Mouse (Mus musculus) MEL (cell line): ENCODE measurements at regions not wholly inside any gene's neighbourhood (a gene's known extent, or its start where the extent isn't known, plus 50 kb on each side); places are given as distances from the start of the nearest gene placed in this dataset.

Experiments used
- DNase-seq: peaks from one replicate; pipeline ENCODE4 v3.0.0; 2011; ENCODE audit warnings: low read depth, low spot score
- H3K27ac ChIP-seq: 2 replicates; pipeline ENCODE4 v1.5.1; 2012; ENCODE audit warnings: low read depth, mild to moderate bottlenecking, control low read depth, low read length, moderate library complexity; ENCODE audit not compliant: control insufficient read depth
- H3K27me3 ChIP-seq, 2 experiments: fragments of 150-350 bp in 1 of 2; sonication (generic) in 1 of 2; 2 replicates each; pipeline ENCODE4 v1.6.1; 2012; ENCODE audit warnings: low read length in 2 of 2, mild to moderate bottlenecking in 2 of 2, improper control_type of control experiment in 1 of 2, moderate library complexity in 1 of 2; ENCODE audit not compliant: insufficient read depth in 2 of 2, control insufficient read depth in 1 of 2
- H3K36me3 ChIP-seq, 2 experiments: 2 replicates each; pipeline ENCODE4 v1.6.1; 2012 to 2014; ENCODE audit warnings: low read length in 2 of 2, improper control_type of control experiment in 1 of 2, inconsistent platforms in 1 of 2, mild to moderate bottlenecking in 1 of 2; ENCODE audit not compliant: insufficient read depth in 2 of 2, control insufficient read depth in 1 of 2
- H3K4me1 ChIP-seq, 2 experiments: fragments of 150-350 bp in 1 of 2; sonication (generic) in 1 of 2; 2 replicates each; pipeline ENCODE4 v1.6.1; 2012; ENCODE audit warnings: low read length in 2 of 2, improper control_type of control experiment in 1 of 2, mild to moderate bottlenecking in 1 of 2; ENCODE audit not compliant: insufficient read depth in 2 of 2, control insufficient read depth in 1 of 2
- H3K4me3 ChIP-seq, 2 experiments: fragments of 150-350 bp in 1 of 2; sonication (generic) in 1 of 2; 2 replicates each; pipeline ENCODE4 v1.5.1; 2012; ENCODE audit warnings: low read depth in 2 of 2, low read length in 2 of 2, mild to moderate bottlenecking in 2 of 2, moderate library complexity in 2 of 2, control low read depth in 1 of 2, improper control_type of control experiment in 1 of 2; ENCODE audit not compliant: control insufficient read depth in 1 of 2, insufficient read depth in 1 of 2
- H3K79me2 ChIP-seq: 2 replicates; pipeline ENCODE4 v1.6.1; 2012; ENCODE audit warnings: mild to moderate bottlenecking, low read length, moderate library complexity; ENCODE audit not compliant: control insufficient read depth, poor library complexity, insufficient read depth
- H3K9ac ChIP-seq: 2 replicates; pipeline ENCODE4 v1.6.1; 2012; ENCODE audit warnings: low read depth, mild to moderate bottlenecking, control low read depth, low read length, moderate library complexity; ENCODE audit not compliant: control insufficient read depth, poor library complexity, severe bottlenecking
- H3K9me3 ChIP-seq: fragments of 150-350 bp; sonication (generic); replicated peaks from 2 replicates; pipeline ENCODE4 v1.6.1; 2012; ENCODE audit warnings: mild to moderate bottlenecking, low read length, improper control_type of control experiment, moderate library complexity; ENCODE audit not compliant: insufficient read depth
- CHD1 ChIP-seq: IDR thresholded peaks from 2 replicates; pipeline ENCODE4 v1.6.1; 2012; ENCODE audit warnings: low read depth, mild to moderate bottlenecking, inconsistent platforms, low read length, improper control_type of control experiment
- ELF1 ChIP-seq: IDR thresholded peaks from 2 replicates; pipeline ENCODE4 v1.6.1; 2014; ENCODE audit warnings: low read depth, mild to moderate bottlenecking, inconsistent platforms, low read length, improper control_type of control experiment, moderate library complexity
- EP300 ChIP-seq, 2 experiments: IDR thresholded peaks; 2 replicates each; pipeline ENCODE4 v1.6.1; 2011; ENCODE audit warnings: improper control_type of control experiment in 2 of 2, low read length in 2 of 2, low read depth in 1 of 2, mild to moderate bottlenecking in 1 of 2
- GATA1 ChIP-seq: IDR thresholded peaks from 2 replicates; pipeline ENCODE4 v1.6.1; 2011; ENCODE audit warnings: low read depth, low read length, improper control_type of control experiment
- HCFC1 ChIP-seq: IDR thresholded peaks from 2 replicates; pipeline ENCODE4 v1.6.1; 2012; ENCODE audit warnings: low read depth, mild to moderate bottlenecking, inconsistent platforms, low read length, improper control_type of control experiment, moderate library complexity
- MAFK ChIP-seq: IDR thresholded peaks from 2 replicates; pipeline ENCODE4 v1.6.1; 2011; ENCODE audit warnings: low read depth, mild to moderate bottlenecking, low read length, improper control_type of control experiment, borderline replicate concordance
- POLR2AphosphoS5 ChIP-seq: IDR thresholded peaks from 2 replicates; pipeline ENCODE4 v1.6.1; 2012; ENCODE audit warnings: low read depth, borderline replicate concordance, mild to moderate bottlenecking, inconsistent platforms, low read length, moderate library complexity, mixed read lengths
- TAL1 ChIP-seq: IDR thresholded peaks from 2 replicates; pipeline ENCODE4 v1.6.1; 2012; ENCODE audit warnings: mild to moderate bottlenecking, inconsistent platforms, low read length, moderate library complexity, mixed read lengths
- USF2 ChIP-seq, 2 experiments: IDR thresholded peaks; 2 replicates each; pipeline ENCODE4 v1.6.1; 2011 to 2012; ENCODE audit warnings: improper control_type of control experiment in 2 of 2, low read length in 2 of 2, borderline replicate concordance in 1 of 2, inconsistent platforms in 1 of 2, low read depth in 1 of 2, mild to moderate bottlenecking in 1 of 2; ENCODE audit not compliant: insufficient read depth in 1 of 2
- ZC3H11A ChIP-seq: IDR thresholded peaks from 2 replicates; pipeline ENCODE4 v1.6.1; 2012; ENCODE audit warnings: low read depth, mild to moderate bottlenecking, inconsistent platforms, low read length, improper control_type of control experiment
- ZKSCAN1 ChIP-seq: IDR thresholded peaks from 2 replicates; pipeline ENCODE4 v1.6.1; 2012; ENCODE audit warnings: low read depth, mild to moderate bottlenecking, inconsistent platforms, low read length, improper control_type of control experiment, moderate library complexity
- ZMIZ1 ChIP-seq: IDR thresholded peaks from 2 replicates; pipeline ENCODE4 v1.6.1; 2012; ENCODE audit warnings: low read depth, mild to moderate bottlenecking, inconsistent platforms, low read length, improper control_type of control experiment, moderate library complexity
- ZNF384 ChIP-seq: IDR thresholded peaks from 2 replicates; pipeline ENCODE4 v1.6.1; 2012; ENCODE audit warnings: low read depth, mild to moderate bottlenecking, inconsistent platforms, low read length, improper control_type of control experiment

- no peak for DNase-seq
- Histone ChIP-seq H3K27me3 (no peaks in the 10 kb centered on the region; a peak in 1 of 4 replicates), H3K36me3 (no peaks in the 10 kb centered on the region), H3K4me1 (no peaks in the 10 kb centered on the region), H3K9me3 (no peaks in the 10 kb centered on the region), H3K9ac (no peak overlapping the region), H3K79me2 (no peaks in the 10 kb centered on the region), H3K27ac (no peak overlapping the region), H3K4me3 (no peak overlapping the region)
- TF ChIP-seq TAL1 (no peak), ELF1 (no peak), GATA1 (no peak), CHD1 (no peak), ZMIZ1 (no peak), MAFK (no peak)
These were observed 178.3 kb downstream of the Rps29 start for GRCm38 (mm10) chr12:68980640-68981039.

GRCm38 (mm10) chr12:68980173-68980572 lies 178.8 kb downstream of the Rps29 start:
- DNase-seq, result no peak
- no peaks in the 10 kb centered on the region for H3K4me1 ChIP-seq
- TF ChIP-seq ZNF384 (no peak), POLR2AphosphoS5 (no peak), CHD1 (no peak), ZKSCAN1 (no peak), HCFC1 (no peak), EP300 (IDR thresholded peaks at IDR 0.05; ENCODE audit: low read depth in 1 of 2, low read length in 2 of 2) (no peak), USF2 (IDR thresholded peaks at IDR 0.05; ENCODE audit: borderline replicate concordance in 1 of 2, insufficient read depth in 1 of 2, low read depth in 1 of 2, low read length in 2 of 2) (no peak)
- no peaks in the 10 kb centered on the region; a peak in 1 of 4 replicates for H3K27me3 ChIP-seq
- H3K79me2 ChIP-seq, result no peaks in the 10 kb centered on the region
- no peaks in the 10 kb centered on the region for H3K36me3 ChIP-seq
- H3K9me3 ChIP-seq, result no peaks in the 10 kb centered on the region
- no peak overlapping the region for H3K4me3 ChIP-seq
- no peak overlapping the region for H3K9ac ChIP-seq
- H3K27ac ChIP-seq, result no peak overlapping the region

GRCm38 (mm10) chr12:68979232-68979631 lies 179.8 kb downstream of the Rps29 start:
- no peak overlapping the region for H3K4me3 ChIP-seq
- no peaks in the 10 kb centered on the region; a peak in 1 of 4 replicates for H3K27me3 ChIP-seq
- TF ChIP-seq ZC3H11A (no peak), ELF1 (no peak)
- no peaks in the 10 kb centered on the region for H3K79me2 ChIP-seq
- H3K9me3 ChIP-seq, result no peaks in the 10 kb centered on the region
- H3K4me1 ChIP-seq, result no peaks in the 10 kb centered on the region
- no peak for DNase-seq
- H3K27ac ChIP-seq, result no peak overlapping the region
- H3K9ac ChIP-seq, result no peak overlapping the region
- H3K36me3 ChIP-seq, result no peaks in the 10 kb centered on the region
